Comparison of ENCODE assay signal across 11 mouse cellular contexts in genomic region chr14:71530421-71530820, GRCm38 (mm10).
DNase-seq lines count a peak whose midpoint lies in the region; ATAC-seq lines count a peak whose summit lies in the region.
"Had no signal": no experiment of that assay in that cellular context is flagged by ENCODE, and none has a peak within 500 bp of the region (broad histone marks: within the 10 kb centered on the region; RNA-seq: fewer than 3 reads in every experiment).

No protein-coding gene starts in this region.

- no peak overlapping the region for H3K27ac ChIP-seq in heart, embryonic 12.5 days (ENCODE audit: poor library complexity, severe bottlenecking)
- no peak overlapping the region for H3K27ac ChIP-seq in embryonic facial prominence, embryonic 14.5 days (replicated peaks; ENCODE audit: low read depth, low read length)
- H3K27ac ChIP-seq: forebrain, embryonic 13.5 days had no signal

- peak; percentile 79 for DNase-seq in heart, adult 11 months
- DNase-seq in layer of hippocampus, adult 9-11 months = peak; percentile 14
- DNase-seq in layer of hippocampus, adult 8-10 months (ENCODE audit: low spot score in 2 of 2) = no peak
- peak; percentile 35 for DNase-seq in NIH3T3 (ENCODE audit: low read depth)
- peak; percentile 9 for DNase-seq in embryonic facial prominence, embryonic 14.5 days (ENCODE audit: low spot score)
- no peak for DNase-seq in thymus, postnatal 10 days (ENCODE audit: low spot score in 2 of 2)
- no peak for DNase-seq in ovary, postnatal 36 days (ENCODE audit: low spot score)
- DNase-seq: right cerebral cortex, postnatal 14 days had no signal

- H3K36me3 ChIP-seq in heart, embryonic 12.5 days = no peaks in the 10 kb centered on the region
- H3K36me3 ChIP-seq in embryonic facial prominence, embryonic 14.5 days (ENCODE audit: control insufficient read depth, insufficient read depth, low read length) = no peaks in the 10 kb centered on the region

- no peak overlapping the region for H3K4me3 ChIP-seq in heart, embryonic 12.5 days
- H3K4me3 ChIP-seq in embryonic facial prominence, embryonic 14.5 days (ENCODE audit: low read depth, low read length) = no peak overlapping the region
- H3K4me3 ChIP-seq: forebrain, embryonic 13.5 days; myocyte had no signal

- 74% methylated on average over 6 of the region's 6 CpGs for WGBS in heart, embryonic 12.5 days
- 52% methylated on average over 6 of the region's 6 CpGs for WGBS in embryonic facial prominence, embryonic 14.5 days

- H3K4me1 ChIP-seq in heart, embryonic 12.5 days (replicated peaks) = peaks cover 19% of the 10 kb centered on the region
- H3K4me1 ChIP-seq in embryonic facial prominence, embryonic 14.5 days (ENCODE audit: control insufficient read depth, insufficient read depth, low read length) = 0 out of 2 replicates have a peak, but pooled peaks cover 3% of the 10 kb centered on the region
- H3K4me1 ChIP-seq: forebrain, embryonic 13.5 days had no signal

- H3K9ac ChIP-seq in heart, embryonic 12.5 days = no peak overlapping the region
- H3K9ac ChIP-seq in embryonic facial prominence, embryonic 14.5 days (ENCODE audit: low read depth, low read length) = no peak overlapping the region
- H3K9ac ChIP-seq: forebrain, embryonic 13.5 days had no signal

- no peak overlapping the region for H3K4me2 ChIP-seq in heart, embryonic 12.5 days
- H3K4me2 ChIP-seq in embryonic facial prominence, embryonic 14.5 days (ENCODE audit: low read depth, low read length) = no peak overlapping the region
- H3K4me2 ChIP-seq: forebrain, embryonic 13.5 days had no signal

- no peaks in the 10 kb centered on the region for H3K9me3 ChIP-seq in heart, embryonic 12.5 days (replicated peaks)
- H3K9me3 ChIP-seq in embryonic facial prominence, embryonic 14.5 days (ENCODE audit: control insufficient read depth, low read length) = no peaks in the 10 kb centered on the region
- H3K9me3 ChIP-seq: forebrain, embryonic 13.5 days had no signal

- H3K27me3 ChIP-seq in heart, embryonic 12.5 days (replicated peaks) = no peaks in the 10 kb centered on the region
- no peaks in the 10 kb centered on the region for H3K27me3 ChIP-seq in embryonic facial prominence, embryonic 14.5 days (replicated peaks; ENCODE audit: control insufficient read depth, insufficient read depth, low read length)
- H3K27me3 ChIP-seq: forebrain, embryonic 13.5 days had no signal

- ATAC-seq in heart, embryonic 12.5 days (ENCODE audit: insufficient number of reproducible peaks, low FRiP score) = no peak
- no peak for ATAC-seq in embryonic facial prominence, embryonic 14.5 days (ENCODE audit: low read depth)
- ATAC-seq: forebrain, embryonic 13.5 days had no signal

Comparison
In these comparisons a context has a peak if more than half of its experiments do, and no peak if none do; other contexts are left out.
1. DNase-seq: peak in heart, adult 11 months (single experiment), layer of hippocampus, adult 9-11 months (single experiment), NIH3T3 (single experiment) and embryonic facial prominence, embryonic 14.5 days (single experiment); none in layer of hippocampus, adult 8-10 months (0 of 2), thymus, postnatal 10 days (0 of 2) and ovary, postnatal 36 days (single experiment).